Mouse (Mus musculus): ENCODE results near the gene Btg2.

Btg2 gene

DNA sequence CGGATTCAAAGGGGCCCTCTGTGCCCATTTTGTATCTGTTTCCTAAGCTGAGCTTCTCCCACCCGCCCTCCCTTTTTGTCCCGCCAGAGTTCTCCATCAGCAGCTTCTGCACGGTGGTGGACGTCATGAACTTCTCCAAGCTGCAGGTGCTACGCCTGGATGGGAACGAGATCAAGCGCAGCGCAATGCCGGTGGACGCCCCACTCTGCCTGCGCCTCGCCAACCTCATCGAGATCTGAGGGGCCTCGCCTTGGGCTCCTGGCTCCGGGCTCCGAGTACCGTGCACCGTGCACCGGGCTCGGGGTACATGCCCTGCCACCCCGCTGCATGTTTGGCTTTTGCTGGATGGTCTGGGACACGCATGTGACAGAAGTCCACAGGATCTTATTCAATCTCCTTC, 32.5 kb downstream of the Btg2 start:
- in situ Hi-C loops (cut with MboI; ENCODE audit: unreplicated experiment in 2 of 2), result loop anchor here (5.0 to 25.0 kb wide), 5 partner anchors 134 to 662 kb away; no protein-coding TSS in a partner anchor

- in situ Hi-C loops (cut with MboI; ENCODE audit: unreplicated experiment in 2 of 2), result loop anchor here (5.0 to 25.0 kb wide), 5 partner anchors 134 to 661 kb away; no protein-coding TSS in a partner anchor
These were observed 32.9 kb downstream of the Btg2 start for GRCm38 (mm10) chr1:134045971-134046370.

DNA sequence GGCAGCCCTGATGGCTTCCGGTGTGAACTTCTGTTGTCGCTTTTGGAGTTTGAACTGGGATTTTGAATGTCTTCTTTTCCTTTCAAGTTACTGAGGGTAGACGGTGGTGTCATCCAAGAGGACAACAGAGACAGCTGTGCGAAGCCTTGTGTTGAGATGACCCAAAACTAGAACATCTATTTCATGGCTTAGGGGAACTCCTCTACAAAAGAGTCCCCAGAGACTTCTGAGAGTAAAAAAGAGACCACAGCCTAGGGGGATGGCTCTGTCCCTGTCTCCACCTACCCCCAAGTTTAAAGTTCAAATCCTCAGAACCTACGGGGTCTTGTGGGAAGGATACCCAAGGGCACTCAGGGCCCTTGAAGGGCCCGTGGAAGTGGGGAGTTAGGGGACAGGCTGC, 34.1 kb downstream of the Btg2 start:
- in situ Hi-C loops (cut with MboI; ENCODE audit: unreplicated experiment in 2 of 2), result loop anchor here (5.0 to 25.0 kb wide), 6 partner anchors 133 to 663 kb away; no protein-coding TSS in a partner anchor

DNA sequence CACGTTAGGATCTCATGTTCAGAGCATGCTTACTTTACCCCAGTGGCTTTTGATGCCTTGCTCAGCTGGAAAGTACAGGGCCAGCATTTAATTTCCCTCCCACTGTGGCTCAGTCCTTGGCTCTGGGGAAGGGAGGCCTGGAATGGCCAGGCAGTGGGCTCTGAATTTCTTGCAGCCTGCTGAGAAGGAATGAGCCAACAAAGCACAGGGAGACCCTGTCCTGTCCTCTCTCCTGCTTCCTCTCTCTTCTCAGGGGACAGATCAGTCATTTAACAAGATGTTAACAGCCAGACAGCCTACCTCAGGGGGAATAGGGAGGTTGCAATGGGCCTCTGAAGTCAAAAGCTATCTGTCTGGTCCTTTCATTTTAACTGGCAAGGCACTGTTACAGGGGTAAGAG, 36.6 kb downstream of the Btg2 start:
- in situ Hi-C loops (cut with MboI; ENCODE audit: unreplicated experiment in 2 of 2), result loop anchor here (5.0 to 25.0 kb wide), 5 partner anchors 270 to 660 kb away; no protein-coding TSS in a partner anchor

- in situ Hi-C loops (cut with MboI; ENCODE audit: unreplicated experiment in 2 of 2), result loop anchor here (5.0 to 25.0 kb wide), 5 partner anchors 270 to 660 kb away; no protein-coding TSS in a partner anchor
These were observed 37.0 kb downstream of the Btg2 start for GRCm38 (mm10) chr1:134041900-134042299.

- in situ Hi-C loops (cut with MboI; ENCODE audit: unreplicated experiment in 2 of 2), result loop anchor here in 1 of 2 experiments (25.0 kb wide), 1 partner anchor 273 kb away; no protein-coding TSS in a partner anchor
These were observed 39.6 kb downstream of the Btg2 start for GRCm38 (mm10) chr1:134039361-134039760.

GRCm38 (mm10) chr1:134038336-134038735, 40.6 kb downstream of the Btg2 start:
- in situ Hi-C loops (cut with MboI; ENCODE audit: unreplicated experiment in 2 of 2), result loop anchor here in 1 of 2 experiments (25.0 kb wide), 1 partner anchor 274 kb away; no protein-coding TSS in a partner anchor

DNA sequence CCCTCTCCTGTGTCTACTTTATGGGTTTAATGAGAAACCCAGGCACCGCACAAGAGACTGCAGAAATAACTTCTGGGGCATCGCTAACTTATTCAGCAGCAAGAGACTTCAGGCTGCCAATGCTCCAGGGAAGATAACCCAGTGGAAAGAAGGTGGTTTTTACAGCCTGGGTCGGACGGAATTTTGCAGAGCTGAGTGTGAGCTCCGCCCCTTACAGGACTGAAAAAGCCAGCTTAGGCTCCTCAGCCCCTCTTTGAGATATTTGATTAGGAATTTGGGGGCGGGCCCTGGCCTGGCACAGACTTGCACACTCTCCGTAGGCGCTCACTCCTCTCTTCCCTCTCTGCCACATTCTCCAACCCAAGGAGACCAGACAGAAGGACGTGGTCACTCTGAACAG, 41.7 kb downstream of the Btg2 start, which contains the start of gene Fmod:
Fmod (plus strand) TSS at position 83 of the 400 bp plus-strand sequence.
- in situ Hi-C loops (cut with MboI; ENCODE audit: unreplicated experiment in 2 of 2), result loop anchor here in 1 of 2 experiments (25.0 kb wide), 1 partner anchor 275 kb away; no protein-coding TSS in a partner anchor

GRCm38 (mm10) chr1:134036492-134036891, 42.4 kb downstream of the Btg2 start:
- in situ Hi-C loops (cut with MboI; ENCODE audit: unreplicated experiment in 2 of 2), result loop anchor here in 1 of 2 experiments (25.0 kb wide), 1 partner anchor 276 kb away; no protein-coding TSS in a partner anchor

DNA sequence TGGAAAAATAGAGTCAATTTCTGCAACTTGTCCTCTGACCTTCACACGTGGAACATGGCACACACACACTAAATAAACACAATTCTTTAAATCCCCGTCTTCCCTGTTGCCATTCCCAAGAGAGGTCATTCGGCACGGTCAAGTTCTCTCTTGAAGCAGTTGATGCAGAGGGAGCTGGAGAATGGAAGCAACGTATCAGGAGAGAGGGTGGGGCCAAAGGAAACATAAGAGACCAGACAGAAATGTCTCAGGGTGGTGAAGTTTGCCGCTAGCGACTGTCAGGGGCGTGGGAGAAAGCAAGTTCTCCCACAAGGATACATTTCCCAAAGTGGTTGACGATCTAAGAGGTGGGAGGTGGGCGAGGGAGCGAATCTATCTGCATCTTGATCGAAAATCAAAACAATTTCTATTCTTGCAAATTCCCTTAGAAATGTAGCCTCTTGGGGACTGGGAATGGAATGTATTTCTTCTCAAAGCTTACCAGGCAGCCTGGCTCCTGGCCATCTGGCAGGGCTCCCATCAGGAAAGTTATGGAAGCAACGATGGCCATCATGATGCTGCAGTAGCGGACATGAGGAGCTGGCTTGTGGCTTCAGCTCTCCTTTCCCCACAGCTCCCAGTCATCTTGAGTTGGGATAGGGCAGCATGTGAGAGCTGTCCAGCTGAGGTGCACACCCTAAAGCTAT, 50.6 kb downstream of the Btg2 start:
- in situ Hi-C loops (cut with MboI; ENCODE audit: unreplicated experiment in 2 of 2), result loop anchor here in 1 of 2 experiments (25.0 kb wide), 1 partner anchor 284 kb away; no protein-coding TSS in a partner anchor

DNA sequence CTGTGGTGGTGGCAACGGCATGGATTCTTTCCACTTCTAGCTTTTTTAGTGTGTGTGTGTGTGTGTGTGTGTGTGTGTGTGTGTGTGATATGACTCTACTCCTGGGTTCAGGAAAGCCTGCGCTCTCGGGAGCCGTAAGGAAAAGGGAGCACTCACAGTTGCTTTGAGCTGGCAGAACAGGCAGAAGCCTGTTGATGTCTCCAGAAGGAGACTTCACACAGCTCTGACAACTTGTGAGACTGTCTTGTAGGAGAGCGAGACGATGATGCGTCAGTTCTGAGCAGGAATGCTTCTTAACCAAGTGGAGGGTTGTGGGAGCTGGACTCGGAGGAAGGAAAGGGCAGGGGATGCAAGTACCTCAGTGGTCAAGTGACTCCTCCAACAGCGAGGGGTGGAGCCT, 52.2 kb downstream of the Btg2 start:
- in situ Hi-C loops (cut with MboI; ENCODE audit: unreplicated experiment in 2 of 2), result loop anchor here in 1 of 2 experiments (25.0 kb wide), 1 partner anchor 286 kb away; no protein-coding TSS in a partner anchor

DNA sequence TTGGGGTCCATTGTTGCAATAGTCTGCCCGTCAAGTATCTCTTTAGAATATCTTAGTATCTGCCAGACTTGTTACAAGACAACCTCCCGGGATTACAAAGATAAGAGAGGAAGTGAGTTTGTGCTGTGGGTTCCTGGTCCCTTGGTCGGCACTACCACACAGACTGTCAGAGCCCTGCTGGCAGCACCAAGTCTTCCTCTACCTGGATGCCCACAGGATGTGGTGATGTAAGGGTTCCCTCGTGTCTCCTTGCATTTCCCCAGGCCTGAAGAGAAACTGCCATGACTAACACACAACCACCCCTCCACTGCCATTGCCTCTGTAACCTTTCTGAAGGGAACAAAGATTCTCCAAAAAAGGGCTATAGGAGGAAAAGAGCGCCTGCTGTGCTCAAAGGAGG, 52.9 kb downstream of the Btg2 start:
- in situ Hi-C loops (cut with MboI; ENCODE audit: unreplicated experiment in 2 of 2), result loop anchor here in 1 of 2 experiments (25.0 kb wide), 1 partner anchor 286 kb away; no protein-coding TSS in a partner anchor
